Mouse (Mus musculus) liver, embryonic 14.5 days (tissue): ENCODE data around the gene Mthfd1l. TPM values are rescaled to one million over a fixed set of nuclear protein-coding genes. Genes with fewer than 3 reads are reported as not detected.

ENCODE experiments used
- ATAC-seq: fragments of 200-750 bp; cut with Nextera tagmentation; 2 replicates; pipeline ENCODE4 v1.8.0; 2017; ENCODE audit warnings: moderate number of reproducible peaks, mild to moderate bottlenecking, moderate library complexity; ENCODE audit not compliant: insufficient read depth
- DNase-seq, 3 experiments: peaks; one replicate each; pipeline ENCODE4 v3.0.0-alpha.2; 2012 to 2013; ENCODE audit warnings: low read depth in 3 of 3, low spot score in 3 of 3
- H3K27ac ChIP-seq: fragments of 300-500 bp; sonication (generic); 2 replicates; pipeline ENCODE4 v1.5.1; 2014; ENCODE audit warnings: moderate library complexity, mild to moderate bottlenecking, control low read depth, inconsistent platforms
- H3K27me3 ChIP-seq: fragments of 300-500 bp; sonication (generic); 2 replicates; pipeline ENCODE4 v1.6.1; 2014; ENCODE audit warnings: mild to moderate bottlenecking, low read length, moderate library complexity; ENCODE audit not compliant: control insufficient read depth, insufficient read depth
- H3K36me3 ChIP-seq: fragments of 300-500 bp; sonication (generic); replicated peaks from 2 replicates; pipeline ENCODE4 v1.6.1; 2014; ENCODE audit warnings: low read depth; ENCODE audit not compliant: control insufficient read depth, insufficient read depth
- H3K4me1 ChIP-seq, 2 experiments: fragments of 200-500 bp in 1 of 2; fragments of 300-500 bp in 1 of 2; sonication (generic) in 1 of 2; replicated peaks; 2 replicates each; pipeline ENCODE4 v1.6.1; 2012 to 2014; ENCODE audit warnings: antibody characterized with exemption in 1 of 2, inconsistent platforms in 1 of 2, low read length in 1 of 2; ENCODE audit not compliant: control insufficient read depth in 2 of 2, insufficient read depth in 2 of 2
- H3K4me2 ChIP-seq: fragments of 300-500 bp; sonication (generic); 2 replicates; pipeline ENCODE4 v1.6.1; 2014; ENCODE audit warnings: low read depth, mild to moderate bottlenecking, control low read depth, moderate library complexity
- H3K4me3 ChIP-seq, 2 experiments: fragments of 200-500 bp in 1 of 2; fragments of 300-500 bp in 1 of 2; sonication (generic) in 1 of 2; 2 replicates each; pipeline ENCODE4 v1.5.1; 2012 to 2014; ENCODE audit warnings: low read depth in 2 of 2, low read length in 2 of 2, mild to moderate bottlenecking in 2 of 2, control low read depth in 1 of 2, inconsistent platforms in 1 of 2, moderate library complexity in 1 of 2; ENCODE audit not compliant: insufficient read depth in 1 of 2
- H3K9ac ChIP-seq: fragments of 300-500 bp; sonication (generic); replicated peaks from 2 replicates; pipeline ENCODE4 v1.6.1; 2014; ENCODE audit warnings: mild to moderate bottlenecking, control low read depth, moderate library complexity
- H3K9me3 ChIP-seq: fragments of 300-500 bp; sonication (generic); 2 replicates; pipeline ENCODE4 v1.6.1; 2016; ENCODE audit warnings: low read length, mixed read lengths; ENCODE audit not compliant: control insufficient read depth
- CTCF ChIP-seq: IDR thresholded peaks from 2 replicates; pipeline ENCODE4 v1.5.1; 2016; ENCODE audit warnings: antibody characterized with exemption, low read depth, control low read depth
- EP300 ChIP-seq: IDR thresholded peaks from 2 replicates; pipeline ENCODE4 v1.6.1; 2016; ENCODE audit warnings: antibody characterized with exemption, low read depth
- WGBS: fragments of 180-500 bp; shearing (Covaris S2); extraction: QIAGEN DNeasy Blood & Tissue Kit; methylation state at CpG from one replicate; pipeline ENCODE4 v1.1.7; 2014; ENCODE audit not compliant: insufficient replicate concordance; 5-methylcytosine and 5-hydroxymethylcytosine counted together
- polyA plus RNA-seq, 2 experiments: library from polyadenylated mRNA; depleted of rRNA in 1 of 2; stranded (reverse) in 1 of 2; unstranded in 1 of 2; fragments of >200 nt; fragmentation: Nextera tagmentation in 1 of 2; extraction: Ambion mirVana in 1 of 2; gene quantifications; 2 replicates each; pipeline versions ENCODE4 v1.2.1 to v1.2.3; 2012 to 2014

The Mthfd1l gene
- polyA plus RNA-seq, 2 experiments, result 18.5 to 19.2 TPM

DNA sequence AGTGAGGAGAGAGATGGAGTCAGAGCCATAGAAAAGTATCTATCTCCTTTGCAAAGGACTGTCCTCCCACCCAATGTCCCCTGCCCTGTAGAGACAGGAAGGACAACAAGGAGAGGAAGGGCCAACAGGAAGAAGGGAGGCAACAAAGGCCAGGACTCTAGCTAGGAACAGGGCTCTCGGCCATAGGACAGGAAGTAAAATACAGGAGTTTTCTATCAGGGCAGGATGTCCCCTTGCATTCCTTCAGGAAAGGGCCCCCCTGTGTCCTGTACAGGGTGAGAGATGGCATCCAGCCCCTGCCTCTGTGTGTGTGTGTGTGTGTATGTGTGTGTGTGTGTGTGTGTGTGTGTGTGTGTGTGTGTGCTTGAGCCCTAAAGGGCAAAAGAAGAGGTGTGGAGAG is 209.0 kb downstream of the Mthfd1l start:
- Histone ChIP-seq H3K9me3 (no peaks in the 10 kb centered on the region), H3K4me1 (peaks cover 0 to 13% of the 10 kb centered on the region in 2 experiments; a peak in 2 of 4 replicates), H3K27ac (no peak overlapping the region), H3K27me3 (no peaks in the 10 kb centered on the region), H3K36me3 (no peaks in the 10 kb centered on the region), H3K4me3 (no peak overlapping the region), H3K4me2 (no peak overlapping the region), H3K9ac (no peak overlapping the region)
- TF ChIP-seq EP300 (no peak), CTCF (no peak)
- DNase-seq (no peak), ATAC-seq (peak; percentile 33; the same call in 1 of the 2 replicates)
- WGBS, result 32% methylated on average over 1 of the region's 1 CpGs

DNA sequence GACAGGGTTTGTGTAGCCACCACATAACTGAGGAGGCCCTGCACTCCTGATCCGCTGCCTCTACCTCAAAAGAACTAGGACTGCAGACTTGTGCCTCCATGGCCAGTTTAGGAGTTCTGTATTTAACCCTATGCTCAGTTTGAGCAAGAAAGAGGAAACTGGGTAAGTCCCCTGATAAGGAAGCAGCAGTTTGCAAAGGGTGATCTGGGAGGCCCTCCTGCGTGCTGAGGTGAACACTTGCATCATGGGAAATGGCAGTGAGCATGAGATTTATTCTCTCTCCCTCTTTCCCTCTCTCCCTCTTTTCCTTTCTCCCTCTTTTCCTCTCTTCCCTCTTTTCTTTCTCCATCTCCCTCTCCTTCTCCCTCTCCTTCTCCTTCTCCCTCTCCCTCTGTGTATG is 209.5 kb downstream of the Mthfd1l start:
- ATAC-seq (no peak), DNase-seq (no peak)
- Histone ChIP-seq H3K4me3 (no peak overlapping the region), H3K4me2 (no peak overlapping the region), H3K9ac (no peak overlapping the region), H3K27me3 (no peaks in the 10 kb centered on the region), H3K27ac (no peak overlapping the region), H3K4me1 (peaks cover 0 to 13% of the 10 kb centered on the region in 2 experiments; a peak in 2 of 4 replicates), H3K36me3 (no peaks in the 10 kb centered on the region), H3K9me3 (no peaks in the 10 kb centered on the region)
- 17% methylated on average over 2 of the region's 2 CpGs for WGBS
- no peak for TF ChIP-seq CTCF
- TF ChIP-seq EP300, result no peak

DNA sequence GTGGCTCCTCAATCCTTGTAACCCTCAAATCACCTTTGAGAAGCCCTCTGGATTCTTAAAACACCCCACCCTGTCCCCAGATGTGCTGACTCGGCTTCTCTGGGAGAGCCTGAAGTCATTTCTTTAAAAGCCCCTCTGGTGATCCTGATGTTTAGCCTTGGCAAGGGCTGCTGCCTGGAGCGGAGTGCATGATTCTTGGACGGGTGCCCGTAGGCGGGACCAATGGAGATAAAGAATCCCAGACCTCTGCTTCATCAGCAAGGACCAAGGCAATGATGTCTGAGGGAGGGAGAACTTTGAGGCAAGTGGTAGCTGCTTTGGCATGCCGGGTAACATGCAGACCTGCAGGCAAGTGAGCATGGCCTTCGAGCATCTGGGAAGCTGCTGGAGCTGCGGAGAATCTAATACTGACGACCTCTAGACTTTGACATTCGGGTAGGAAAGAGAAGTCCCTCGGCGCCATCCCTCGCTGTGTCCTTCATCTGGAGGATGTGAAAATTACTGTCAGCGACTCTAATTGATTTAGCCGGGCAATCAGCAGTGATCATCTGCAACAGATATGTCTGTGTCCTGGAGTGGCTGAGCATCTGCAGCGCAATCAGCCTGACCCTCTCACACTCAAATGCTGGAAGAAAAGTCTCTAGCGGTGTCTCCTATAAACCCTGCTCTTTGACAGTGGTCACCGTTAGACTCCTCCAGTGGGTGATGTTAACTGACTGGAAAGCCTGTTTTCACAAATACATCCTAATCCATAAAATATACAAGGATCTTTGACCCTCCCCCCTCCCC is 215.9 kb downstream of the Mthfd1l start:
- no peak for TF ChIP-seq EP300
- TF ChIP-seq CTCF, result no peak

DNA sequence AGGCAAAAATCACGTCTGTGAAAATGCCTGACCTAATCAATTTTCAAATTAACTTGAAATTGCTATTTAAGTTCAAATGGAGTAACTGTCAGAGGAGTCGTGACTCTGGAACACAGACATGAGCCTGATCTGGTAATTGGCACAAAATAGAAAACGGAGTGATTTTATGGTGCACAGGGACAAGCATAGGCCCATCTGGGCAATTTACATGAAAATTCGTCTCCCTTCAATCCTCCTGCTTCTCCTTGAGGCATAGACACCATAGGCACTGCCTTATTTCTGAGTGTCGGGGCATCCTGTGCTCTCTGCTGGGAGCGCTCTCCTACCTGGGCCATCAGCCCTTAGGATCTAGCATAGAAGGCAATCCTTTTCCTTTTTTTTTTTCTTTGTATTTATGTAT is 216.5 kb downstream of the Mthfd1l start:
- Histone ChIP-seq H3K9me3 (no peaks in the 10 kb centered on the region), H3K9ac (no peak overlapping the region), H3K36me3 (no peaks in the 10 kb centered on the region), H3K27ac (no peak overlapping the region), H3K4me3 (no peak overlapping the region), H3K27me3 (no peaks in the 10 kb centered on the region), H3K4me1 (no peaks in the 10 kb centered on the region), H3K4me2 (no peak overlapping the region)
- ATAC-seq, result no peak
- TF ChIP-seq CTCF (no peak), EP300 (no peak)
- WGBS, result 63% methylated on average over 6 of the region's 6 CpGs
- no peak for DNase-seq

More for the DNA sequence above, 215.9 kb downstream of the Mthfd1l start:
- Histone ChIP-seq H3K4me3 (no peak overlapping the region), H3K36me3 (no peaks in the 10 kb centered on the region), H3K9me3 (no peaks in the 10 kb centered on the region), H3K27me3 (no peaks in the 10 kb centered on the region), H3K9ac (no peak overlapping the region), H3K4me1 (no peaks in the 10 kb centered on the region), H3K4me2 (no peak overlapping the region), H3K27ac (no peak overlapping the region)
- no peak for DNase-seq
- no peak for ATAC-seq
- WGBS, result 73% methylated on average over 18 of the region's 18 CpGs

DNA sequence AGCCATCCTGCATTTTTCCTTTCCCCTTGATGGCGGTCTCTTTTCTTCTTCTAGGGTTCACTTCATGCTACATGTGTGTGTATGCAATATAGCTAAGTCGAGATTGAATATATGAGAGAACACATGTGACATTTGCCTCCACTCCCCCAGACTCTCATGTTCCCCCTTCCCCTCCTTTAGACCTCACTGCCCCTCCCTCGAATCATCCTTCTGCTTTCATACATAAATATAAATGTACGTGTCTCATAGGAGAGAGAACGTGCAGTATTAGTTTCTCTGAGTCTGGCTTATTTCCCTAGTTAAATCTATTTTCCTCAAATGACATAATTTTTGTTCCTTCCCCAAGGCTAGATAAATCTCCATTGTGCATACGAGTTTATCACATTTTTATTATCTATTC is 226.1 kb downstream of the Mthfd1l start:
- Histone ChIP-seq H3K27me3 (no peaks in the 10 kb centered on the region), H3K27ac (no peak overlapping the region), H3K9ac (no peak overlapping the region), H3K4me1 (no peaks in the 10 kb centered on the region), H3K9me3 (no peaks in the 10 kb centered on the region), H3K36me3 (no peaks in the 10 kb centered on the region), H3K4me3 (no peak overlapping the region), H3K4me2 (no peak overlapping the region)
- TF ChIP-seq CTCF, result no peak
- no peak for TF ChIP-seq EP300
- DNase-seq, result no peak
- WGBS, result 58% methylated on average over 6 of the region's 6 CpGs
- ATAC-seq, result no peak
